Mouse (Mus musculus) T-helper 2 cell (primary cell): ENCODE data around the gene Cavin1.

Experiments used
- in situ Hi-C: fragments of 300-600 bp; cut with MboI, MseI; formaldehyde crosslinking; loops from one replicate; pipeline ENCODE4 v1.15.1; 2025; ENCODE audit warnings: high pct_unique_total_duplicates

The Cavin1 gene

DNA sequence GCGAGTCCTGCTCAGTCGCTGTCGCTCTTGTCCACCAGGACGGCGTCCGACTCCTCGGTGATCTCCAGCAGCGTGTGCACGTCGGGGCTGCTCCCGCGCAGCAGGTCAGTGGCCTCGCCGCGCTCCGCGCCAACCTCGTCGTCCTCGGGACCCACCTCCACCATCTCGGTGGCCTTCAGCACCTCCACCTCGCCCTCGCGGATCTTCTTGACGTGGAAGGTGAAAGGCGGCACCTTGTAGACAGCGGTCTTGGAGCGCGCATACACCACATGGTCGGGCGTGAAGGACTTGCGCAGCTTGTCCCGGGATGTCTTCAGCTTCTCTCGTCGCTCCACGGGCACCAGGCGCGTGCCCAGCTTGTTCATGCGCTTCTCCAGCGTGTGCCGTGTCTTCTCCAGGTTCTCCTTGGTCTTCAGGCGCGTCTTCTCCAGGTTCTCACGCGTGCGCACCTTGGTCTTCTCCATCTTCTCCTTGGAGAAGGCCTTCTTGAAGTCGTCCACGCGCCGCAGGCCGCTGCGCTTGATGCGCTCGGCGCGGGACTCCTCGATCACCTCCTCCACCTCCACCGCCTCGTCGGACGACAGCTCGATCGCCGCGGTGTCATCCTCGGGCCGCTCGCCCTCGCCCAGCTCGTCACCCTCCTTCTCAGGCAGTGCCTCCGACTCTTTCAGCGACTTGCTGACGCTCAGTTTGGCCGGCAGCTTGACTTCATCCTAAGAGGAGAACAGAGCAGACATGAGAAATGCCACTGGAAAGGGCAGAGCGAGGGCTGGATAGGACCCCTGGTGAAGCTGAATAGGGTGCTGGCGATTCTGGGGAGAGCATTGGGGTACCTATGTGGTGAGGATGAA, 11.8 kb downstream of the Cavin1 start:
- in situ Hi-C loops, result loop anchor here (5.0 kb wide), 1 partner anchor 67 kb away; no protein-coding TSS in a partner anchor

DNA sequence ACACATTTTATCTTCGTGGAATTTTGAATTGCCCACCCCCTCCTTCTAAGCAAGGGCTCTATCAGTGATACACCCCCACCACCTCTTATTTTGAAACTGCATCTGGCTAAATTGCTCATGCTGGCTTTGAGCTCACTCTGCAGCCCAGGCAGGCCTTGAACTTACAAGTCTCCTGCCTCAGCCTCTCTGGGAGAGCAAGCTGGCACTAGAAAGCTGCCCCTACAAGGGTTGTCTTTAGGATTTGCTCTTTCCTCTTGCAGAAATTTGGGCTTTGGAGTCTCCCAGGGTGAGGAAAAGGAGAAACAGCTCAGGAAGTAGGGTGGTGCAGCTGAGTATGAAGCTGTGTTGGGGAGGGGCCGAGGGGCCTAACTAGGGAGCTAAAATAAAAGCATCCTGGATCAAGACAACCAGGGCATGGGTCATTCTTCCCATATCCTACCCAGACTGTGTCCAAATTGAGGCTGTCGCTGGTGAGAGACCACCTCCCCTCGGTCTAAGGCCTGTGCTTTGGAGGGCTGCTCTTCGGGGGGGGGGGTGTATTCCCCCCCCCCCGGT, 12.7 kb downstream of the Cavin1 start:
- in situ Hi-C loops, result loop anchor here (5.0 kb wide), 1 partner anchor 66 kb away; no protein-coding TSS in a partner anchor

DNA sequence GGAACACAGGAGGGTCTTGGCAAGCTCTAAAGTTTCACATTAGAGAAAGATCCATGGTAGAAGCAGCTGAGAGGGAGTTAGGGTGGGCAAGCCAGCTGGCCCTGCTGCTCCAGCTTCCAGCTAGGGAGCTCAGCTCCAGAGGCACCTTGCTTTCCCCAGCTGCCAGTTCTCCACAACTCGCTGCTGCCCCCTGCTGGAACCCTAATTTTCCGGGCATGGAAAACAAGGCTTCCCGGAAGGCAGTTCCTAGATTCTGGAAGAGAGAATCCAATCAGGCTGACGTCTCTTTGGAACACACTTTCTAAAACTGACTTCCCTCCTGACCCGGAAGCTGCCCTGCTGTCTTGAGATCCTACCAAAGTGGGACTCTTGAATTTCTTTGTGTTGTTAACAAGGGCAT, 13.4 kb downstream of the Cavin1 start:
- in situ Hi-C loops, result loop anchor here (5.0 kb wide), 1 partner anchor 65 kb away; no protein-coding TSS in a partner anchor

DNA sequence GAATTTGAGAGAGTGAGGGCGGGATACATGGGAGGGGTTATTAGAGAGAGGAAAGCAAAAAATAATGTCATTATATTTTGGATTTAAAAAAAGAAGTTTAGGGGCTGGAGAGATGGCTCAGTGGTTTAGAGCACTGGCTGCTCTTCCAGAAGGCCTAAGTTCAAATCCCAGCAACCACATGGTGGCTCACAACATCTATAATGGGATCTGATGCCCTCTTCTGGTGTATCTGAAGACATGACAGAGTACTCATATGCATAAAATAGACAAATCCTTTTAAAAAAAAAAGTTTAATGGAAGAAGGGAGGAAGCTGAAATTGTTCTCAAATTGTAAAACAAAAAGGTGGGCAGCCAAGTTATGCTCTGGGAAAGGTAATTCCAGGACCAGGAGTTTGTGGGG, 21.1 kb downstream of the Cavin1 start:
- in situ Hi-C loops, result no loop called here

DNA sequence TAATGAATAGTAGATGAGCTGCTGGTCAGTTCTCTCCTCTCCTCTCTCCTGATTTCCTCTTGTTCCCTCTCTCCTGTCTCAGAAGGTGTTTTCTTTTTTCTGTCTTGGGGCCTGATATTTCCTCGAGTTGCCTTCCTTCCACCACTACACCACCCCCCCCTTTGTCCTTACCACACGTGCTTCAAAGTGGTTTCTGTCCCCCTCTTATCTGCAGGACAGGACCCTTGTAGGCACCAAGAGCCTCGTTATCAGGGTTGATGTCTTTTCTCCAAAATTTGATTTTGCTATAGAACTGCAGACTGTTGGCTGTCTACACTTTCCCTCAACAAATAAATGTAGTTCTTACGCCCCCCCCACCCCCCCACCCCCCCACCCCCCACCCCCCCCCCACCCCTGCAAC, 22.4 kb downstream of the Cavin1 start:
- in situ Hi-C loops, result no loop called here

DNA sequence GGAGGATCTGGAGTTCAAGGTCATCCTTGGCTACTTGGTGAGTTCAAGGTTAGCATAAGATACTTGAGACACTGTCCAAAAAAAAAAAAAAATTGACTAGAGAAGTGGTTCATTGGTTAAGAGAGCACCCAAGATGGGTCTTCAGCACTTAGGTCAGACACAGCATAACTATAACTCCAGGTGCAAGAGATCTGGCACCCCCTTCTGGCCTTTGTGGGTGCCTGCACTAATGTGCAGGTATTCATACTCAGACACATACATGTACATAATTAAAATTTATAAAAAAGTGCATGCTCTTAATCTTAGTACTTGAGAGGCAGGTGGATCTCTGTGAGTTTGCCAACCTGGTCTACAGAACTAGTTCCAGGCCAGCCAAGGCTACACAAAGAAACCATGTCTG, 23.1 kb downstream of the Cavin1 start:
- in situ Hi-C loops, result no loop called here

DNA sequence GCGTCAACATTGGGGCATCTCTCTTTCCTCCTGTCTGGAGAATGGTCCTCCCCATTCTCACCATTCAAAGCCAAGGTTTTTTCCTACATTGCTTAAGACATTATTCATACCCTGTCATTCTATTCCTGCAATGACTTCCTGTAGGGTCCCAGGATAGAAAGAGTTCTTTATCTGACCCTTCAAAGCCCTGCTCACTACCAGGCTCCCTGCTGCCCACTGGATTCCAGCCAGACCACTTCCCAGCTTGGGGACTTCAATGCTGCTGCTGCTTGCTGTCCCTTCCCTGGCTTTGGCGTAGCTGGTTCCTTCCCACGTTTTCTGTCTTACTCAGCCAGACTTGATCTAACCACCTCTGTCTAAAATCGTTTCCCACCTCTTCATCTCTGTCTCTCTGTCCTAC, 23.8 kb downstream of the Cavin1 start:
- in situ Hi-C loops, result no loop called here

DNA sequence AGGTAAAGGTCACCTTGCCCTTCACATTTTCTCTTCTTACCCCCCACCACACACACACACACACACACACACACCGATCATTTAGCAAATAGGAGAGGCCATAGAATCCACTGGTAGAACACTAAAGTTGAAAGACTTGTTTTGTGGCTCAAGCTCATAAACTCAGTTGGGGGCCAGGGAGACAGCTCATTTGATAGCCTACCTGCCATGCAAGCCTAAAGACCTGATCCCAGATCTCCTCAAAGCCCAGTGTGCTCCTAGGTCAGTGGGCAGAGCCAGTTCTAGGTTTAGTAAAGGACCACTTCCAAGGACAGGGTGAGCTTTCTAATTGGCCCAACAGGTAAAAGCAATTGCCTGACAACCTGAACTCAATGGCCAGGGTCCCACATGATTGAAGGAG, 28.3 kb downstream of the Cavin1 start:
- in situ Hi-C loops, result no loop called here

DNA sequence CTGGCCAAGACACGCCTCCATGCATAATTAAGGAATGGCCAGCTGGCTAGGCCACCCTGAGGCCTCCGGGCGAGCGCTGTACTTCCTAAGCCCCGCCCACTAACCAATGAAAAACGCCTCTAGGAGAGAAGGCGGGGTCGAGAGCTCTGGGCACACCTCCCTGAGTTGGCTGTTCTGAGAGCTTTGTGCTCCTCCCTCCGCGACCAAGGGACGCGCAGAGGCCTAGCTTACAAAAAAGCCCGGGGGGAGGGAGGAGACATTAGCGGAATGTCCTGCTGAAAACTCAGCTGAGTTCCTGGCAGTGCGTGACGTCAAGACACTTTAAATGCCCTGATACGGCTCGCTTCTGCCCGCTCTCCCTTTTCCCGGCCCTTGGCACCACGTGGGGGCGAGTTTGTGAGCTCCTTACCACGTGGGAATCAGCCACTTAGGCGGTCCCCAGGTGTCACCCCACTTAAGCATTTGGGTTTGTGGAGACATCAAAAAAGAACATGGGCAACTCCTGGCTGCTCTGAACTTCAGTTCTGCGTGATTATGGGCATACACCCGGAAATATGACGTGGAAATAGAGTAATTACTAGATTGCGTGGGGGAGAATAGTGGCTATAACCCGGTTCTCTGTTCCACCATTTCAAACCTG, 31.1 kb downstream of the Cavin1 start, which contains the start of gene Stat3:
TSS of gene Stat3 (minus strand) at position 29 of the 640 bp plus-strand sequence.
- in situ Hi-C loops, result loop anchor here (10.0 kb wide), 1 partner anchor 815 kb away; no protein-coding TSS in a partner anchor

DNA sequence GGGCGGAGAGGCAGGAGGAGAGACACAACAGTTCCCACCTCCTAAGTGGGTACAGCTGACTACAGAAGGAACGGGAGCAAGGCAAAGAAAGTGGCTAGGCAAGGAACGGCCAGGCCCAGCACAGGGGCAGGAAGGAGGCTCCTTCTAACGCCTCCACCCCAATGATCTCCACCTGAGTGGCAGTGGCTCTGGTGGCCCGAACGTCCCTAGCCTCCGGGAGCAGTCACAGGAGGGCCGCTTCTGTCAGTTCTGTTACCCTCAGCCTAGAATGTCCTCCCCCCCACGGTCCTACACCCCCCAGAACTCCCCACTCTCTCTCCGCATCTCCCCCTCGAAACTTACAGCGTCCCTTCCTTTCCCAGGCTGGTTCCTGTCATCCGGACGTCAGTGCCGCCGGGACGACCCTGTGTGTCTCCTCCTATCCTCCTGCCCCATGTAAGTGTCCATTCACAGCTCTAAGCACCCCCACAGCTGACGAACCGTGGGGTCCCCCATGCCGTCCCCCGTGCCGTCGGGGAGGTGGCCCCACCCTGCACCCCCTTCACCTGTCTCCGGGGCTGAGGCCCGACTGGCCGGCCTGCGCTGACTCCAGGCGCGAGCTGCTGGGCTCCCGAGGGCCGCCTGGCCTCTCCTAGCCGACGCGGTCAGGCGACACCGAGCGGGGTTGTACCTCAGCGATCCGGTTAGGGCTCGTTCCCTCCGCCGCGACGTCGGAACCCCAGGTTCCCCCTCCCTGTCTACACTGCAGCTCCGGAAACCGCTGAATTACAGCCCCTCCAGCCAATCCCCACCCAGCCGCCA, 31.8 kb downstream of the Cavin1 start:
- in situ Hi-C loops, result loop anchor here (10.0 kb wide), 1 partner anchor 816 kb away; no protein-coding TSS in a partner anchor

DNA sequence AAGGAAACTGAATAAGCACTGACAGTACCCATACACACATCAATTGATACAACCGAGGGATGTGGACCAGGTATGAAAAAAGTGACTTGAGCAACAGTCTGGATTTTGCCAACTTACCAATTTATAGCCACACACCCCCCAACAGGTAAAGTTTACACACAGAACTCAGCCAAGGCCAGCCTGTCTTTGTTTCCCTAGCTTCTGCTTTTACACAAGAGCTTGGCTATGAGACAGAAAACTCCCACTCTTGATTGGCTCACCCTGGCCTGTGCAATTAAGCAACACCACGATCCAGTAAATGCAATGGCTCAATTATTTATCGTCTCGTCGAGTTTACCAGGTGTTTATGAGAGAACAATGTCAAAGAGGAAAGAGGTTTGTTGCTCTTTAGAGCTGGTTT, 32.6 kb downstream of the Cavin1 start:
- in situ Hi-C loops, result loop anchor here (10.0 kb wide), 1 partner anchor 817 kb away; no protein-coding TSS in a partner anchor

DNA sequence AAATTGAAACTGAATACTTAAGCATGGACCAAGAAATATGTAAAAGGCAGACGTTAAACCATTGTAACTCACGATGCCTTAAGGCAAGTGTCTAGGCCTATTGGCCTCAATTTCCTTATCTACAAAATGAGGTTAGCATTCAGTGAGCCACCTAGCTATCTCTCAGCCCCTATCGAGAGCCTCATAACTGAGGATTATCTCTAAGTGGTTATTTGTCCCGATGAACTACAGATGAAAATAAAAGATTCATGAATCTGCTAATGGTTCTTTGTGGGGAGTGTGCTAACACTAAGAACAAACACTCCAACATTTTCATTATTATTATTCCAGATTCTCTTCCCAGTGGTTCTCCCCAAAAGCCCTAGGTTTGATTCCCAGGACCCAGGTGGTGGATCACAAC, 33.4 kb downstream of the Cavin1 start:
- in situ Hi-C loops, result loop anchor here (10.0 kb wide), 1 partner anchor 818 kb away; no protein-coding TSS in a partner anchor

DNA sequence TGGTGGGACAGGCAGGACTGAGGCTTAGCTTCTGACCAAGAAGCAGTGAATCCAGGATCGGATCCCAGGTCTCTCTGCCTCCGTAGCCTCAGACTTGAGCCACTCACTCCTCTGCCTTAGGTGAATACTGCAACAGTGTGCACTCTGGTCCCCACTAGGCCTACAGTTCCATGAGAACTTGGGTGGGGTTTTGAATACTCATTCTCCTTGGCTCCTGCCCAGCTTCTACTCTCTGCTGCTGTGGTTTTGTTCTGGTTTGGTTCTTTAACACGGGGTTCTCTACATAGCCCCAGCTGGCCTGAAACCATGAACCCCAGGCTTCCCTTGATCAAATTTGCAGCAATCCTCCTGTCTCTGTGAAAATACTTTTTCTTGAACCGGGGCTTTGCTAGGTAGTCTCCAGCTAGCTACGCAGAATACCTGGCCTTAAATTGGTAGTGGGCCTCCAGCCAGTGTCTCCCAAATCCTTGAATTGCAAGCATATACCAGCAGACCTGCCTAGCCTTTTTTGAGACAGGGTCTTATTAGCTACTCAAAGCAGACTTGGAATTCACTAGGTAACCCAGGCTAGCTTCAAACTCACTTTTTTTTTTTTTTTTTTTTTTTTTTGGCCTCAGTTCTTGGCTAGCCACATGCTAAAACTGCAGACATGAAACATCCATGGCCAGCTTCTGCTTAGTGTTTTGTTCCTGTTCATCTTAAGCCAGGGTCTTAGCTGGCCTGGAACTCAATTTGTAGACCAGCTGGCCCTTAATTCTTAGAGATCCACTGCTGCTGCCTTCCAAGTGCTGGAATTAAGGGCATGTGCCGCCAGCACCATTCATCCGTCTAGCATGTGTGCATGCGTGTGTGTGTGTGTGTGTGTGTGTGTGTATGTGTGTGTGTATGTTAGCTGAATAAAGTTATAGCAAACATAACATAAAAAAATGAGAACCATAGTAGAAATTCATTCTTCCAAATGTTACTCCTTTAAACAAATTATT, 35.0 kb downstream of the Cavin1 start:
- in situ Hi-C loops, result loop anchor here (10.0 kb wide), 1 partner anchor 819 kb away; no protein-coding TSS in a partner anchor

DNA sequence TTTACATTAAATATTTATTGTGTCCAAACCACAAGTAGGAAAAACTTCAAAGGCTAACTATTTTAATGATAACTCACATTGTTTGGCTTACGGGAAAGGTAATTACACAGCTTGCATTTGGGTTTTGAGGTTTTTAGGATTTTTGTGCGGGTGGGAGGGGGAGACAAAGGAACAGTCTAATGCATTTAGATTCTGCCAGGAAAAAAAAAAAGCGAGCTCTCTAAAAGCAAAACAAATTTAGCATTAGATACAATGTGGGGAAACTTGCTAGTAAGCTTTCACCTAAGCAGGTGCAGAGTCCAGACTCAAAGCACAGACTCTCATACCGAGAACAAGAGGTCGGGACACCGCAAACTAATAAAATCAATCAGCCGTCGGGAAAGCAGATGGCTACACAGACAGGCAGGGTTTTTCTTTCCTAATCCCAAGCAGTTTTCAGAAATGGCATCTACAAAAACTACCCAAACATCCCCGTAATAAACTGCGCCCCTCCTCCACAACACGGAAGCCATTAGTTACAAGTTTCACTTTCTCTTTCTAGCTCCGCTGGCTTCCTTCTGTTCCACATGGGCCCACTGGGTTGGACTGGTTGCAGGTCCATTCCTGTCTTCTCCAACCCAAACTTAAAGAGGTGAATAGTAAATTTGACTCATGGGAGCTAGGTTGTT, 39.3 kb downstream of the Cavin1 start:
- in situ Hi-C loops, result loop anchor here (10.0 kb wide), 1 partner anchor 823 kb away; no protein-coding TSS in a partner anchor

DNA sequence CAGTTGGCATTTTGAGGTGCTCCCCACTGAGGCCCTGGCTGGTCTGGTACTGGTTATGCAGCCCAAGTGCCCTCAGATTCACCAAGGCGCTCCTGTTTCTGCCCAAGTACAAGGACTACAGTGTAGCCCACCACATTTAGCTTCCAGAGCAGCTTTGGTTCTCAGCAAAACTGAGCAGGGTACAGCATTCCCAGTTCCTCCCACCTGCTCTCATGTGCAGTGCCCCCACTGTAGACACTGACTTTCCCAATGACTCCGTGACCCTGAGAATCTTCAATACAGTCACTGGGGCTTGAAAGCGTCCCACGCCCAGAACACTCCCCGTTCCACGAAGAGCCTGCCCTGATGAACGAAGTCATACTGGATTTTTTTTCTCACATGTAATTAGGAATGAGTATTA, 40.1 kb downstream of the Cavin1 start:
- in situ Hi-C loops, result loop anchor here (10.0 kb wide), 1 partner anchor 824 kb away; no protein-coding TSS in a partner anchor

DNA sequence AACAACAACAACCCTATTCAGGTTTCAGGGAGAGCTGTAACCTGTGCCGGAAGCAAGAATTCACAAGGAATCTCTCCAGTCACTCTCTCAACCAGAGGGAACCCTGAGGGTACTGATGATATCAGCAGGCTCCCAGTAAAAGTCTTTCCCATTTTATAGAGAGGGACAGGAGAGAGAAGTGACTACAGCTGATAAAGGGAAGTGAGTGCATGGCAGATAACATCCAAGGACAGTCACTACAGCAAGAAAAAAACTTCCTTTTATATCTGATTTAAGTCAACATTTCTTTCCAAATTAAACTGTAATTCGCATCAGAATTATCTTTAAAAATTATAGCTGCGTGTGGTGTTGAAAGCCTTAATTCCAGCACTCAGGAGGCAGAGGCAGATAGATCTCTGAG, 43.3 kb downstream of the Cavin1 start:
- in situ Hi-C loops, result no loop called here

DNA sequence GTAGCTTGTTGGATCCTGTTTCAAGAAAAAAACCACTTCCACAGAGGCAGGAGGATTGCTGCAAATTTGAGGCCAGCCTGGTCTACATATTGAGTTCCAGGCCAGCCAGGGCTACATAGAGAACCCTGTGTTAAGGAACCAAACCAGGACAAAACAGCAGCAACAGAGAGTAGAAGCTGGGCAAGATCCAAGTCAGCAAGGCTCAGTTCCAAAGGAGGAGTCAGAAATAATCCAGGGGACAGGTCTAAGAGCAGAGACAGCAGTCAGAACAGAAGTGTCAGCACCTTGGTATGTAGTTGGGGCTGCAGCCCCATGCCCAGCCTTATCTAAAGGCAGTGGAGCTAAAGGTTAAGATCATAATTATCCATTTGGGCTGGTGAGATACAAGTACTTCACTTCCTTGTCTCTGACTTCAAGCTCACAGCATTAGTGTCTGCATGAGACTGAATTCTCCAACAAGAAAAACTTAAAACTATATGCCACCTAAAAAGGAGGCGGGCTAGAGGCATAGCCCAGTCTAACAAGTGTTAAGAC, 46.2 kb downstream of the Cavin1 start:
- in situ Hi-C loops, result no loop called here

DNA sequence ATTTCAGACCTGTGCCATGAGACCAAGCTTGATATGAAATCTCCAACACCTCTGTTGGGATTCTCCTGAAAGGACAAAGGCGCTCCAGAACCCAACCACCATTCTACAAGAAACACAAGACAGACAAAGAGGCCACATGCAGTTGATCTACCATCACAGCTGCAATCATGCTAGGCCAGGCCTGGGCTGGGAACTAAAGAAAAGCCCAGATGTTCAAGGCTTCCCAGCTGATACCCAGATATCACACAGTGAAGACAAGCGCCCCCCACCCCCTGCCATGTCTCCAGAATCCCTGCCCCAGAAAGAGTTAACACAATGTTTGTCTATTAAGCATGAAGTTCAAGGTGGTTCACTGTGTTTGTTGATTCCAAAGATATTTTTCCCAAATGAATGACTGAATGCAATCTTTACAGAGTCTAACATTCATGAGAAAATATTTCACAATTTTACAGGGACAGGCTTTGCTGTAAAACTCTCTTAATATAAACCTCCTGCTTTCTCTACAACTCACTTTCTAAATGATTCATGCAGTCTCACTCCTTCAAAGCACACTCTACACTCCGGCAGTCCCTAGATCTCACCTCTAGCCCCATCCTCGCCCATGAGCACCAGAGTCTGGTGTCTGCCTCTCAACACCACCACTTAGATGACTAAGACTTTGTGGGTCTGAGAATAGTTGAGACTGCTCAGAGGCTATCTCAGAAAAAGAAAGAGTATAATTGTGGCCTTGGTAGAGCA, 49.6 kb downstream of the Cavin1 start:
- in situ Hi-C loops, result no loop called here
